1 mouse cellular context compared by ENCODE assay signal in the genomic region with DNA sequence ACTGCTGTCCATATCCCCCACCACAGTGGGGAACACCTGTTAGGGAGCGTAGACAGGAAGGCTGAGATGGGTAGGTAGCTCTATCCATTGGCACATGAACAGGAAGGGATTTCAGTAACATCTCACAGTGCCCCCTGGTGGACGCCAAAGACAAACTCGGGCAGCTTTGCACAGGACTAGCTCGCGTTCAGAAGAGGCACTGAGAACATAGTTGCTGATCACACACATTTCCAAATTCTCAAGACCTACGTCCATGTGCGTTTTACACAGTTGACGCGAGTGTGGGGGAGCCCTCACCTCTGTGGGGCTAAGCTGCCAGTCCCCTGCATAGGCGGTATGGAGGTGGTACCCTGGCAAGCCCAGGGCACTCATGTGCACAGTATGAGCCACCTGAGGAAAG.
TF ChIP-seq lines count a peak whose summit lies in the region.

No protein-coding gene starts in this region.

TF ChIP-seq in CH12.LX, 34 proteins besides CTCF, POLR2A, EP300 and RAD21:
- peak; percentile 58; the same call in 1 of the 2 replicates for TF ChIP-seq ELF1 (IDR thresholded peaks at IDR 0.05; ENCODE audit: low read depth, low read length)
- no peak for TF ChIP-seq NELFE (IDR thresholded peaks at IDR 0.05; ENCODE audit: low read depth, low read length)
- peak; percentile 30; the same call in 1 of the 2 replicates for TF ChIP-seq MEF2A (IDR thresholded peaks at IDR 0.05; ENCODE audit: borderline replicate concordance, low read depth, low read length)
- no peak for TF ChIP-seq MAZ (IDR thresholded peaks at IDR 0.05; ENCODE audit: low read depth, low read length)
- peak; percentile 63; the same call in 1 of the 2 replicates for TF ChIP-seq MAX (IDR thresholded peaks at IDR 0.05; ENCODE audit: low read length)
- peak; percentile 54; the same call in 1 of the 2 replicates for TF ChIP-seq MAFK (IDR thresholded peaks at IDR 0.05; ENCODE audit: insufficient replicate concordance, low read length)
- TF ChIP-seq ZMIZ1 (IDR thresholded peaks at IDR 0.05; ENCODE audit: low read depth, low read length), result no peak
- no peak for TF ChIP-seq NRF1 (IDR thresholded peaks at IDR 0.05; ENCODE audit: low read depth, low read length)
- TF ChIP-seq SMC3 (IDR thresholded peaks at IDR 0.05; ENCODE audit: low read depth, low read length), result peak; percentile 92
- TF ChIP-seq SIN3A (IDR thresholded peaks at IDR 0.05; ENCODE audit: low read length), result no peak
- TF ChIP-seq RCOR1 (conservative IDR thresholded peaks at IDR 0.05; ENCODE audit: low read depth, low read length), result no peak
